Mouse (Mus musculus) megakaryocyte, embryonic 14.5 days (primary cell): Measurements from ENCODE around the gene Mcl1.

Experiments used
- FLI1 ChIP-seq: IDR thresholded peaks from 2 replicates; pipeline ENCODE4 v1.6.1; 2012; ENCODE audit warnings: low read length, inconsistent platforms, mixed read lengths
- GATA1 ChIP-seq: IDR thresholded peaks from 3 replicates; pipeline ENCODE4 v1.6.1; 2012; ENCODE audit warnings: mixed read lengths, low read length, inconsistent platforms, borderline replicate concordance

DNA sequence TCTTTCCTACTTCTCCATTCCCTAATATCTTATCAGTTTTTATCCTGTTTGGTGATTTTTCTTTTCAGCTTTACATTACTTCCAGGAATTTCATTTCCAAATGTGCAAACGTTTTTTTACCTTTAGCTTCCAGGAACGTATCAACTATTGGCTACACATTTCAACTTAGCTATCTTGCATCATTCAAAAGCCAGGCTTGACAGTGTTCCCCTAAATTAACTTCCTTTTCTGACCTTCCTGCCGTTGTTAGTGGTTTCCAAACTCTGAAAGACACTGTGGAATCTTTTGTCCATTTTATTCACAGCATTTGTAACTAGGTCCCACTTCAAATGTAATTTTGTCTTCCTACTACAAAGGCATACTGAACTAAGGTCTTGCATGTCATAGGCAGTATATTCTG, 49.4 kb upstream of the Mcl1 start:
- TF ChIP-seq GATA1 = no peak
- TF ChIP-seq FLI1 = no peak
